Mouse (Mus musculus): ENCODE measurements around the gene Spint1. TPM values are rescaled to one million over a fixed set of nuclear protein-coding genes. Genes with fewer than 3 reads are reported as not detected.

Spint1 gene
- polyA plus RNA-seq, 2 experiments: 0.11 to 0.13 TPM

- Histone ChIP-seq H3K36me3 (replicated peaks; ENCODE audit: control insufficient read depth, insufficient read depth, low read depth) (no peaks in the 10 kb centered on the region), H3K9me3 (ENCODE audit: control insufficient read depth, low read length) (no peaks in the 10 kb centered on the region), H3K4me1 (replicated peaks; ENCODE audit: control insufficient read depth in 2 of 2, insufficient read depth in 2 of 2, low read length in 1 of 2) (peaks cover 6% of the 10 kb centered on the region in 2 experiments; a peak in 3 of 4 replicates), H3K27me3 (ENCODE audit: control insufficient read depth, insufficient read depth, low read length) (peaks cover 3% of the 10 kb centered on the region), H3K9ac (replicated peaks) (no peak overlapping the region), H3K4me3 (ENCODE audit: insufficient read depth in 1 of 2, low read depth in 2 of 2, low read length in 2 of 2) (no peak overlapping the region), H3K4me2 (ENCODE audit: low read depth) (peak overlapping the region; percentile 57; the same call in 1 of the 2 replicates), H3K27ac (no peak overlapping the region)
- WGBS (ENCODE audit: insufficient replicate concordance): 51% methylated on average over 5 of the region's 5 CpGs
- no peak for ATAC-seq (ENCODE audit: insufficient read depth)
- no peak for DNase-seq (ENCODE audit: low read depth in 3 of 3, low spot score in 3 of 3)
- TF ChIP-seq CTCF (IDR thresholded peaks at IDR 0.05; ENCODE audit: low read depth) (no peak), EP300 (IDR thresholded peaks at IDR 0.05; ENCODE audit: low read depth) (no peak)
Observed at GRCm38 (mm10) chr2:119250377-119250776, 13.2 kb downstream of the Spint1 start.

DNA sequence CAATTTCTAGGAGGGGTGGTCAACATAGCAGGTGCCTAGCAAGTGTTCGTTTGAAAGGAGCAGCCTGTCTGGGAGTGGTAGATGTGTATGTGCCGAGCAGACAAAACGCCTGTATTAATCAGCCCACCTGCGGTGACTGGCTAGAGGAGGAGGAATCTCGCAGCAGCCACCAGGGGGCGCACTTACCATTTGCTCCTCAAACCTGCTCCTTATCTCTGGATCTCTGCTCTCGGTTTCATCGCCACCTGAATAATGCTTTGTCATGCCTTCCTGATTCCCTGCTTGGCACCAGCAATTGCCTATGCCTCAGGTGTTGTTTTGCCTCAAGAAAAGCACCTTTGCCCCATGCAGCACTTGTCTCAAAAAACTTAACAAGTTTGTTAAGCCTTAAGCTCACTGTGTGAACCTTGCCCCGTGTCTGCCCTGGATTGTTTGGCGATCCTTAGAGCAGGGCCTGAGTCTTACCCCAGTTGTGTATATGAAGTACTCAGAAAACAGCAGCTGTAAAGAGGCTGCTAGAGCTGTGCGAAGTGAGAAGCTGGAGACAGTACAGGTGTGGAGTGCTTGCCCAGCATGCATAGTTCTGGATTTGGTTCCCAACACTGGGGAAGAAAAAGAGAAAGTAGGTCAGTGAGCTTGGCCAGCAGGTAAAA is 13.8 kb downstream of the Spint1 start:
- peaks cover 3% of the 10 kb centered on the region for H3K27me3 ChIP-seq (ENCODE audit: control insufficient read depth, insufficient read depth, low read length)
- H3K4me1 ChIP-seq (replicated peaks; ENCODE audit: control insufficient read depth in 2 of 2, insufficient read depth in 2 of 2, low read length in 1 of 2): peaks cover 6% of the 10 kb centered on the region in 2 experiments; a peak in 3 of 4 replicates
- H3K4me3 ChIP-seq (ENCODE audit: insufficient read depth in 1 of 2, low read depth in 2 of 2, low read length in 2 of 2): 0 out of 4 replicates have a peak overlapping the region, but pooled peaks have one; percentile 0 to 14
- ATAC-seq (ENCODE audit: insufficient read depth) (peak; percentile 64; the same call in 1 of the 2 replicates), DNase-seq (ENCODE audit: low read depth in 3 of 3, low spot score in 3 of 3) (peak; percentile 75 to 79 (median 78))
- H3K36me3 ChIP-seq (replicated peaks; ENCODE audit: control insufficient read depth, insufficient read depth, low read depth): no peaks in the 10 kb centered on the region
- no peak overlapping the region for H3K27ac ChIP-seq
- H3K9me3 ChIP-seq (ENCODE audit: control insufficient read depth, low read length): no peaks in the 10 kb centered on the region
- 10% methylated on average over 11 of the region's 11 CpGs for WGBS (ENCODE audit: insufficient replicate concordance)
- TF ChIP-seq CTCF (IDR thresholded peaks at IDR 0.05; ENCODE audit: low read depth) (peak; percentile 97), EP300 (IDR thresholded peaks at IDR 0.05; ENCODE audit: low read depth) (no peak)
- peak overlapping the region; percentile 57 for H3K4me2 ChIP-seq (ENCODE audit: low read depth)
- peak overlapping the region; percentile 40 for H3K9ac ChIP-seq (replicated peaks)

DNA sequence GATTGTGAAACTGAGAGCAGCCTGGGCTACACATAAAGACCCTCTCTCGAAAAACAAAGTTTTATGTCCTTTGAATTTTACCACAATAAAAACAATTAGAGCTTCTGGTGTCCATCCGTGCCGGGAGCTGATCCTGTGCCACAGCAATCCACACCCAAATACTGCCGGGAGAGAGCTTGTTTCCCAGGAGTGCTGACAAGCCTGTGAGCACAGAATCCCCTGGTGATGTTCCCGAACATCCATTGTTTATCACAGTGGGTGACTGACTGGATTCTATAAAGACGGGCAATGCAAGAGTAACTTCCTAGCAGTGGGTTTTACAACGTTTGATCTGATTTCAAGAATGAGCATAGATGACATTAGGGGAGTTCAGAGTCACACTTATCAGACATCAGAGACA is 17.8 kb downstream of the Spint1 start:
- H3K4me1 ChIP-seq (replicated peaks; ENCODE audit: control insufficient read depth in 2 of 2, insufficient read depth in 2 of 2, low read length in 1 of 2): peaks cover 6% of the 10 kb centered on the region in 2 experiments; a peak in 3 of 4 replicates
- H3K9ac ChIP-seq (replicated peaks): no peak overlapping the region
- no peaks in the 10 kb centered on the region for H3K36me3 ChIP-seq (replicated peaks; ENCODE audit: control insufficient read depth, insufficient read depth, low read depth)
- no peak for TF ChIP-seq EP300 (IDR thresholded peaks at IDR 0.05; ENCODE audit: low read depth)
- TF ChIP-seq CTCF (IDR thresholded peaks at IDR 0.05; ENCODE audit: low read depth): no peak
- DNase-seq (ENCODE audit: low read depth in 3 of 3, low spot score in 3 of 3) (no peak), ATAC-seq (ENCODE audit: insufficient read depth) (no peak)
- no peak overlapping the region for H3K27ac ChIP-seq
- H3K4me3 ChIP-seq (ENCODE audit: insufficient read depth in 1 of 2, low read depth in 2 of 2, low read length in 2 of 2): no peak overlapping the region
- WGBS (ENCODE audit: insufficient replicate concordance): 29% methylated on average over 7 of the region's 7 CpGs
- H3K4me2 ChIP-seq (ENCODE audit: low read depth): no peak overlapping the region
- no peaks in the 10 kb centered on the region for H3K9me3 ChIP-seq (ENCODE audit: control insufficient read depth, low read length)
- peaks cover 3% of the 10 kb centered on the region for H3K27me3 ChIP-seq (ENCODE audit: control insufficient read depth, insufficient read depth, low read length)

- TF ChIP-seq EP300 (IDR thresholded peaks at IDR 0.05; ENCODE audit: low read depth): no peak
- no peak for TF ChIP-seq CTCF (IDR thresholded peaks at IDR 0.05; ENCODE audit: low read depth)
Observed at GRCm38 (mm10) chr2:119260518-119260917, 23.4 kb downstream of the Spint1 start.

DNA sequence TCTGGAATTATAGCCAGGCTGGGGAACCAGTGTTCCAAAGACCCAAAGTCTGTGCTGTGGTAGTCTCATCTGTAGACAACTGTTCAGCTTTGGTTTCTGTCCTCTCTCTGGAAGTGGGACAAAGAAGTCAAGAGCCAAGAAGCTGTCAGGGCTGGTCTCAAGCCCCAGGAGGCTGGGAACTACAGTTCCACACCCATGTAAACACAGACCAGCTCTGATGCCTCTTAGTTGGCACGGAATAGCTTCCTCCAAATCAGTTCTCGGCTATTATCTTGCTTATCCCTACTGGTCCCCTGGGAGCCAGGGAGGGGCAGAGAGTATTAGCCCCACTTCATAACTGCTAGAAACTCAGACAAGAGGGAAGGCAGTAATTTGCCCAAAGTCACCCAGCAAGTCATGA is 24.2 kb downstream of the Spint1 start:
- H3K36me3 ChIP-seq (replicated peaks; ENCODE audit: control insufficient read depth, insufficient read depth, low read depth): no peaks in the 10 kb centered on the region
- TF ChIP-seq EP300 (IDR thresholded peaks at IDR 0.05; ENCODE audit: low read depth) (no peak), CTCF (IDR thresholded peaks at IDR 0.05; ENCODE audit: low read depth) (no peak)
- no peak overlapping the region for H3K27ac ChIP-seq
- DNase-seq (ENCODE audit: low read depth in 3 of 3, low spot score in 3 of 3): no peak
- no peaks in the 10 kb centered on the region for H3K9me3 ChIP-seq (ENCODE audit: control insufficient read depth, low read length)
- ATAC-seq (ENCODE audit: insufficient read depth): no peak
- H3K4me2 ChIP-seq (ENCODE audit: low read depth): no peak overlapping the region
- H3K27me3 ChIP-seq (ENCODE audit: control insufficient read depth, insufficient read depth, low read length): no peaks in the 10 kb centered on the region
- no peak overlapping the region for H3K9ac ChIP-seq (replicated peaks)
- 48% methylated on average over 2 of the region's 2 CpGs for WGBS (ENCODE audit: insufficient replicate concordance)
- H3K4me1 ChIP-seq (replicated peaks; ENCODE audit: control insufficient read depth in 2 of 2, insufficient read depth in 2 of 2, low read length in 1 of 2): no peaks in the 10 kb centered on the region
- no peak overlapping the region for H3K4me3 ChIP-seq (ENCODE audit: insufficient read depth in 1 of 2, low read depth in 2 of 2, low read length in 2 of 2)

More at GRCm38 (mm10) chr2:119260518-119260917, 23.4 kb downstream of the Spint1 start:
- Histone ChIP-seq H3K4me3 (ENCODE audit: insufficient read depth in 1 of 2, low read depth in 2 of 2, low read length in 2 of 2) (no peak overlapping the region), H3K27me3 (ENCODE audit: control insufficient read depth, insufficient read depth, low read length) (no peaks in the 10 kb centered on the region), H3K4me1 (replicated peaks; ENCODE audit: control insufficient read depth in 2 of 2, insufficient read depth in 2 of 2, low read length in 1 of 2) (no peaks in the 10 kb centered on the region), H3K27ac (no peak overlapping the region), H3K9ac (replicated peaks) (no peak overlapping the region), H3K9me3 (ENCODE audit: control insufficient read depth, low read length) (no peaks in the 10 kb centered on the region), H3K4me2 (ENCODE audit: low read depth) (no peak overlapping the region), H3K36me3 (replicated peaks; ENCODE audit: control insufficient read depth, insufficient read depth, low read depth) (no peaks in the 10 kb centered on the region)
- WGBS (ENCODE audit: insufficient replicate concordance): 44% methylated on average over 1 of the region's 1 CpGs
- DNase-seq (ENCODE audit: low read depth in 3 of 3, low spot score in 3 of 3) (no peak), ATAC-seq (ENCODE audit: insufficient read depth) (no peak)
